Mouse (Mus musculus) forebrain, embryonic 16.5 days (tissue): ENCODE data around the gene Aktip. TPM values are rescaled to one million over a fixed set of nuclear protein-coding genes. Genes with fewer than 3 reads are reported as not detected.
A peak's percentile ranks its signal among the peaks of the same experiment; 100 is the strongest.

Experiments
- ATAC-seq: fragments of 200-750 bp; cut with Nextera tagmentation; 2 replicates; pipeline ENCODE4 v1.8.0; 2017; ENCODE audit warnings: mild to moderate bottlenecking, moderate library complexity
- H3K27ac ChIP-seq: fragments of 300-500 bp; sonication (generic); 2 replicates; pipeline ENCODE4 v1.5.1; 2014; ENCODE audit warnings: low read length, control low read depth
- H3K27me3 ChIP-seq: fragments of 300-500 bp; sonication (generic); replicated peaks from 2 replicates; pipeline ENCODE4 v1.6.1; 2014; ENCODE audit warnings: low read length; ENCODE audit not compliant: control insufficient read depth, insufficient read depth
- H3K36me3 ChIP-seq: fragments of 300-500 bp; sonication (generic); 2 replicates; pipeline ENCODE4 v1.6.1; 2014; ENCODE audit not compliant: control insufficient read depth, insufficient read depth
- H3K4me1 ChIP-seq: fragments of 300-500 bp; sonication (generic); replicated peaks from 2 replicates; pipeline ENCODE4 v1.6.1; 2014; ENCODE audit warnings: low read length; ENCODE audit not compliant: control insufficient read depth, insufficient read depth
- H3K4me2 ChIP-seq: fragments of 300-500 bp; sonication (generic); 2 replicates; pipeline ENCODE4 v1.6.1; 2014; ENCODE audit warnings: mild to moderate bottlenecking, low read length, control low read depth
- H3K4me3 ChIP-seq: fragments of 300-500 bp; sonication (generic); replicated peaks from 2 replicates; pipeline ENCODE4 v1.5.1; 2014; ENCODE audit warnings: mild to moderate bottlenecking, low read length, control low read depth
- H3K9ac ChIP-seq: fragments of 300-500 bp; sonication (generic); replicated peaks from 2 replicates; pipeline ENCODE4 v1.6.1; 2014; ENCODE audit warnings: low read depth, low read length, control low read depth
- H3K9me3 ChIP-seq: fragments of 300-500 bp; sonication (generic); 2 replicates; pipeline ENCODE4 v1.6.1; 2016; ENCODE audit warnings: low read length; ENCODE audit not compliant: control insufficient read depth
- WGBS: fragments of 180-500 bp; shearing (Covaris S2); extraction: QIAGEN DNeasy Blood & Tissue Kit; methylation state at CpG from one replicate; pipeline ENCODE4 v1.1.7; 2014; 5-methylcytosine and 5-hydroxymethylcytosine counted together
- polyA plus RNA-seq: library from polyadenylated mRNA; unstranded; fragments of >200 nt; fragmentation: Nextera tagmentation; extraction: Ambion mirVana; gene quantifications from 2 replicates; pipeline ENCODE4 v1.2.1, GENCODE M21; 2015

Aktip gene
- polyA plus RNA-seq, 1 experiment from 2014 or later = 148 TPM

DNA sequence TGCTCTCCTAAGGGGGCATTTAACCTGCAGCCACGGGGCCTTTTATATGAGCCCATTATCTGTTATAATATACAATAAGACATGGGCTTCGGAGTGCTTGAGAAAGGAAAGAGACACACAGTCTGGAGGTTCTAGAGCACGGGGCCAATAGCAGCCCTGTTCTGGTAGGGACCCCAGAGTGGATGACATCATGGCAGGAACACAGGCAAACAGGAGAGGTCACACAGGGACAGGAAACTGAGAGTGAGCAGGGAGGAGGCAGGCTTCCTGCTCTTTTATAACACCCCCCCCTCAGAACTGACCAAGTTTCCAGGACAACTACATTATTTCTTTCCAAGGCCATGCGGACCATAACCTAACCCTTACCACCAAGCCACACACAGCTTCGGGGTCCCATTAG is 2.5 kb downstream of the Aktip start:
- Histone ChIP-seq H3K27ac (no peak overlapping the region), H3K27me3 (peaks cover 3% of the 10 kb centered on the region; the same call in 1 of the 2 replicates), H3K4me2 (no peak overlapping the region), H3K9ac (no peak overlapping the region), H3K36me3 (no peaks in the 10 kb centered on the region), H3K9me3 (no peaks in the 10 kb centered on the region), H3K4me3 (no peak overlapping the region), H3K4me1 (no peaks in the 10 kb centered on the region)
- WGBS = 86% methylated on average over 5 of the region's 5 CpGs
- ATAC-seq = no peak

DNA sequence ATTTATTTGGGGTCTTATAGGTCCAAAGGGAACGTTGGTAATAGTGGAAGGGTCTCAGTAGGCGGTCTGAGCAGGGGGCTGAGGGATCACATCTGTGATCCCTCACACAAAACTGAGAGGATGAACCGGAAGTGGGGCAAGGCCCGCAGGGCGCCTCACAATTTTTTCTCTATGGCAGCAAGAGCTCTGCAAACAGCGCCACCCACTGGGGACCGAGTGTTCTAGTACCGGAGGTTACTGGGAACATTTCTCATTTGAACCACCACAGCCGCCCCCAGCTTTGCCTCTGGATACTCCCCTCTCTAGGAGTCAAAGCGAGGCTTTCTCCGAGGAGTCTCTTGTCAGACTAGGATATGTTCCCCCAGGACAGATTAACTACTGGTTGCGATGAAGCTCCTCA is 3.1 kb downstream of the Aktip start:
- H3K36me3 ChIP-seq = no peaks in the 10 kb centered on the region
- H3K4me3 ChIP-seq = no peak overlapping the region
- peaks cover 6% of the 10 kb centered on the region; the same call in 1 of the 2 replicates for H3K27me3 ChIP-seq
- H3K9ac ChIP-seq = no peak overlapping the region
- H3K4me1 ChIP-seq = no peaks in the 10 kb centered on the region
- H3K27ac ChIP-seq = no peak overlapping the region
- no peaks in the 10 kb centered on the region for H3K9me3 ChIP-seq
- 74% methylated on average over 12 of the region's 12 CpGs for WGBS
- no peak for ATAC-seq
- no peak overlapping the region for H3K4me2 ChIP-seq

DNA sequence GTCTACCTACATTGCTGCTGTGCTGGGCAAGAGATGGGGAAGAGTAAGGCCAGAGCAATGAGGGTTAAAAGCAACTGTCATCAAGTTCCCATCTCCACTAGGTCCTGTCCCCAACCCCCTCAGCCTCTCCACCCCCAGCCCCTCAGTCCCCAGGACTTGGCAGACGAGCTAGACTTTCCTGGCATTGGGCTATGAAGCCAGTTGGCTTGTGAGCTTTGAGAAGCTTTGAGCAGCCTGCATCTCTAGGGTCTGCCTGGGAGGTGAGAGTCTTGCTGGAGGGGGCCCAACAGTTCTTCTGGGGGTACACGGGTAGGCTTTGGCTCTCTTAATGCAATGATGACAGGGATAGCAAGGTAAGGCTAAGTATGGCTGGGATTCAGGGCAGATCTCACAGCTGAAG is 5.7 kb downstream of the Aktip start:
- peaks cover 14% of the 10 kb centered on the region for H3K27me3 ChIP-seq
- 74% methylated on average over 2 of the region's 2 CpGs for WGBS
- H3K9me3 ChIP-seq = no peaks in the 10 kb centered on the region
- H3K4me2 ChIP-seq = no peak overlapping the region
- H3K27ac ChIP-seq = no peak overlapping the region
- no peak for ATAC-seq
- H3K4me3 ChIP-seq = no peak overlapping the region
- peaks cover 9% of the 10 kb centered on the region for H3K4me1 ChIP-seq
- no peak overlapping the region for H3K9ac ChIP-seq
- no peaks in the 10 kb centered on the region for H3K36me3 ChIP-seq

DNA sequence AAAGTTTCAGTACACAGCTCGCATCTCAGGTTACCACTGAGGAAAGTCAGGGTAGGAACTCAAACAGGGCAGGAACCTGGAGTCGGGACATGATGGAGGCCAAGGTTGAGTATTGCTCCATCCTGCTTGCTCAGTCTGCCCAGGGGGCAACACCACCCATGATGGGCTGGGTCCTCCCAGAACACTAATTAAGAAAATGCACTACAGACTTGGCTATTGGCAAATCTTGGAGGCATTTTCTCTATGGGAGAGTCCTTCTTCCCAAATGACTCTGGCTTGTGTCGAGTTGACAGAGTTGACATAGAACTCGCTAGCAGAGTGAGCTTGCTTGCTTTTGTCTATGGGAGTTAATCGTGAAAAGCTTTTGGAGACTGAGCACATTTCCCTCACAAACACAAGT is 6.8 kb downstream of the Aktip start:
- H3K4me2 ChIP-seq = no peak overlapping the region
- no peak for ATAC-seq
- 79% methylated on average over 5 of the region's 5 CpGs for WGBS
- no peak overlapping the region for H3K4me3 ChIP-seq
- peaks cover 9% of the 10 kb centered on the region for H3K4me1 ChIP-seq
- H3K36me3 ChIP-seq = no peaks in the 10 kb centered on the region
- no peak overlapping the region for H3K9ac ChIP-seq
- no peak overlapping the region for H3K27ac ChIP-seq
- H3K27me3 ChIP-seq = peaks cover 14% of the 10 kb centered on the region
- no peaks in the 10 kb centered on the region for H3K9me3 ChIP-seq

DNA sequence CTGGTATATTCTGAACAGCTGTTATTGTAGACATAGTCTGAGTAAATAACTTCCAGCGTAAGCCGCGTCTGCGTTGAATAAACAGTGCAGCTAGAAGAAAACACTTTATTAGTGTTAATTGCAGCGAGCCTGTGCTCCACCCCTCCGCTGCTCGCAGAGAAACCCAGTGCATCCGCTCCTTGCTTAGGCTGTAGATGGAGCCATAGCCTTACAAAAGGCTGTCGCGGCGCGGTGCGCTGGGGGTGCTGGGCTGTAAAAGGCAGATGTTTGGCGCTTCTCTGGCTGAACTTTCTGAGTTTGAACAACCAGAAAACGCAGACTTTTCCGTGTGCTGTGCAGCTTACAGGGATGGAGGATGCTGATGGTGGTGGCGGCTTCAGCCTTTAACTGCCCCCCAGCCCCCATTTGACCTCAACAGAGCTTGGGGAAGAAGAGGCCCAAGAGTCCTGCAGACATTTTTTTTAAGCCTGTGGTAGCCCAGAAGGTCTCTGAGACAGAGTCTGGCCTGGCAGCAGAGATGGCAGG is 8.9 kb downstream of the Aktip start:
- WGBS = 3% methylated on average over 17 of the region's 17 CpGs

DNA sequence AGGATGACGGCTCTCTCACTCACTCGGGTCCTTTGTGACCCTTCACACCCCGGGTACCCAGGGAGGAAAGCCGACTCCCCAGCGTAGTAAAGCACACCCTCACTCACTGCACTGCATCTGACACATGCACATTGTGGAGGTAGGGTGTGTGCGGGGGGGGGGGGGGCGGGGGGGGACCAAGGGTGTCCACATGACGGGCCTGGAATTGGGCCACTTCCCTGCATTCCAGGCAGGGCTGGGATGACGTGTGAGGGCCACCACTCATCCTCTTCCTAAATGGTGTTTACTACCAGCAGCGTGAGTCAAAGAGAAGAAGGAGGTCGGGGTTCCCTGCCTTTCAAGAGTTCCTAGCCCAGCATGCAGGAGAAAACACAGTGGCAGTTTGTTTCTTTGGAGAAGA is 11.6 kb downstream of the Aktip start:
- ATAC-seq = no peak
- 72% methylated on average over 10 of the region's 11 CpGs for WGBS
- H3K4me1 ChIP-seq = peaks cover 9% of the 10 kb centered on the region
- peaks cover 9% of the 10 kb centered on the region; the same call in 1 of the 2 replicates for H3K9me3 ChIP-seq
- H3K27me3 ChIP-seq = peaks cover 13% of the 10 kb centered on the region
- H3K4me3 ChIP-seq = no peak overlapping the region
- no peaks in the 10 kb centered on the region for H3K36me3 ChIP-seq
- H3K27ac ChIP-seq = no peak overlapping the region
- no peak overlapping the region for H3K9ac ChIP-seq
- H3K4me2 ChIP-seq = no peak overlapping the region

More for the DNA sequence above, 8.9 kb downstream of the Aktip start:
- H3K4me1 ChIP-seq = peaks cover 9% of the 10 kb centered on the region
- no peak overlapping the region for H3K4me3 ChIP-seq
- no peak overlapping the region for H3K9ac ChIP-seq
- peaks cover 14% of the 10 kb centered on the region for H3K27me3 ChIP-seq
- no peaks in the 10 kb centered on the region for H3K36me3 ChIP-seq
- no peaks in the 10 kb centered on the region for H3K9me3 ChIP-seq
- peak; percentile 94 for ATAC-seq
- H3K4me2 ChIP-seq = peak overlapping the region; percentile 30
- H3K27ac ChIP-seq = no peak overlapping the region

DNA sequence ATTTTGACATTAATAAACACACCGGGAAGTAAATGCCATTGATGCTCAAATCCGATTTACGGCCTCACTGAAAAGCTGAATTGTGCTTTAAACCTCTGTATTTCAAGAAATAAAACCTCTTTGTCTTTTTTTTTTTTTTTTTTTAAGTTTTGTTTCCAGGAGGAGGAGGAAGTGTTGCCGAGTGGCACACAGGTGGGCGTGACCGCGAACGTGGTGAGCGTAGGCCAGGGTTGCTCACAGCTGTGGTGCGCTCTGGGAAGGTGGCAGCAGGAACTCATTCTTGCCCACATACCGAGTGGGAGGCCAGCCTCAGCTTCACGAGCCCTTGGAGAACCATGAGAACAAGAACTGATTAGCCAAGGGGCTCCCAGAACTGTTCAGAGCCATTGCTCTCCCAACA is 13.4 kb downstream of the Aktip start:
- no peak overlapping the region for H3K4me2 ChIP-seq
- H3K9ac ChIP-seq = no peak overlapping the region
- no peak overlapping the region for H3K27ac ChIP-seq
- peaks cover 8% of the 10 kb centered on the region; the same call in 1 of the 2 replicates for H3K27me3 ChIP-seq
- peaks cover 9% of the 10 kb centered on the region for H3K4me1 ChIP-seq
- no peak for ATAC-seq
- 89% methylated on average over 12 of the region's 12 CpGs for WGBS
- H3K9me3 ChIP-seq = peaks cover 9% of the 10 kb centered on the region; the same call in 1 of the 2 replicates
- no peak overlapping the region for H3K4me3 ChIP-seq
- H3K36me3 ChIP-seq = no peaks in the 10 kb centered on the region

DNA sequence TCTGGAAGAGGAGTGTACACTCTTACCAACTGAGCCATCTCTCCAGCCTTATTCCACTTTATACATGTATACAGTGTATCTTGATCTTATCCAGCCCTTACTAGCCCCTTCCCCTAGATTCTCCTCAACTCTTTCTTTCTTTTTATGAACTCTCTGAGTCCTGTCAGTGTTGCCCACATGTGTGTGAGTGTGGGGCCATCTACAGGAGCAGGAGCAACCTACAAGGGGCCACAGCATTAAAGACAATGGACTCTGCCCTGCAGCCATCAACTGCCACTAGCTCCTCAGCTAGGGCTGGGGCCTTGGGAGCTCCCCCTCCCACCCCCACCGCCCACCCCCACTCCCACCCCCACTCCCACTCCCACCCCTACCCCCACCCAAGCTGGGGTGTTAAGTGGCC is 22.1 kb downstream of the Aktip start:
- no peak overlapping the region for H3K4me2 ChIP-seq
- ATAC-seq = no peak
- WGBS = 20% methylated on average over 1 of the region's 1 CpGs
- H3K4me3 ChIP-seq = no peak overlapping the region
- H3K9me3 ChIP-seq = no peaks in the 10 kb centered on the region
- no peak overlapping the region for H3K27ac ChIP-seq
- H3K4me1 ChIP-seq = no peaks in the 10 kb centered on the region
- H3K36me3 ChIP-seq = no peaks in the 10 kb centered on the region
- H3K9ac ChIP-seq = no peak overlapping the region
- no peaks in the 10 kb centered on the region for H3K27me3 ChIP-seq

DNA sequence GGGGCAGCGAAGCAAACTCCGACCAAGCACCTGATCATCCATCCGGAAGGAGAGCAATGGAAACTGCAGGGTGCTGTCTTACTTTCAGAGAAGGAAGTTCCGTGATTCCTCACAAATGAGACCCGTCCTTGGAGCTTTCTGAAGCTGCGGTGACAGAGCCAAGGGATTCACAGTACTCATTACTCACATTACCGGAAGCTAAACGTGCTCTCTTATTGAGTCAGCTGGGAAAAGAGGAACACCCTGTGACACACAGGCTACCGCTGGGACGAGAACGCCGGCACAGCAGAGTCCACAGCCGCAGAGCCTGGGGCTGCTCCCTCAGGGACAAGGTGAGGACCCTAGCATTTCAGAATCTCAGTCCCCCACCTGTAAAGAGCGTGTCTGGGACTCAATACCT is 23.6 kb downstream of the Aktip start:
- peaks cover 7% of the 10 kb centered on the region for H3K4me1 ChIP-seq
- no peak overlapping the region for H3K4me3 ChIP-seq
- no peaks in the 10 kb centered on the region for H3K9me3 ChIP-seq
- no peaks in the 10 kb centered on the region for H3K36me3 ChIP-seq
- H3K4me2 ChIP-seq = no peak overlapping the region
- no peak for ATAC-seq
- H3K9ac ChIP-seq = no peak overlapping the region
- no peak overlapping the region for H3K27ac ChIP-seq
- WGBS = 53% methylated on average over 14 of the region's 14 CpGs
- H3K27me3 ChIP-seq = no peaks in the 10 kb centered on the region

DNA sequence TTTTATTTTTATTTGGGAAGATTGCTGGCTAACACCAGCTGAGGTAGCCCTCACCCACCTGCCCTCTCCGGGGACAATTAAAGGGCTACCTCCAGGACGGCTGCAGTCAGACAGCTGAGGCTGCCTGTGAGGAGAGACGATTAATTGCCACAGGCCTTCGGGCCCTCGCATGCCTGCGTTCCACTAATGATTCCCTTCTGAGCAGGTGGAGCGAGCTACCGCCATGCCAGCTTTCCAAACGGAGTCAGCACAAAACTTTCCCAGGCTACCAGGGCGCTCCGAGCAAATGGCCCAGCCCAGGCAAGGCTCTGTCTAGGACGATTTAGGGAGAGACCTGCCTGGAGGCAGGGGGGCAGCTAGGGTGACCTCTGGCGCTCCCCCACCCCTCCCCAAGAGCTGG is 28.2 kb downstream of the Aktip start:
- no peak overlapping the region for H3K9ac ChIP-seq
- H3K27ac ChIP-seq = no peak overlapping the region
- H3K4me1 ChIP-seq = peaks cover 13% of the 10 kb centered on the region
- H3K4me2 ChIP-seq = no peak overlapping the region
- no peaks in the 10 kb centered on the region for H3K9me3 ChIP-seq
- no peak overlapping the region for H3K4me3 ChIP-seq
- peak; percentile 43 for ATAC-seq
- WGBS = 27% methylated on average over 13 of the region's 13 CpGs
- no peaks in the 10 kb centered on the region for H3K36me3 ChIP-seq
- H3K27me3 ChIP-seq = no peaks in the 10 kb centered on the region
